Mouse (Mus musculus): ENCODE measurements around the gene Fgfr1op2. TPM values are rescaled to one million over a fixed set of nuclear protein-coding genes. Genes with fewer than 3 reads are reported as not detected.

The Fgfr1op2 gene
- polyA plus RNA-seq, 1 experiment from 2014 or later, result 85.1 TPM

GRCm38 (mm10) chr6:146613907-146614306 lies 36.9 kb downstream of the Fgfr1op2 start:
- WGBS, result 87% methylated on average over 5 of the region's 5 CpGs
- Histone ChIP-seq H3K27ac (no peak overlapping the region), H3K27me3 (ENCODE audit: insufficient read depth, poor library complexity, severe bottlenecking) (no peaks in the 10 kb centered on the region), H3K4me1 (no peaks in the 10 kb centered on the region), H3K9me3 (no peaks in the 10 kb centered on the region), H3K36me3 (peaks cover 93% of the 10 kb centered on the region), H3K4me3 (no peak overlapping the region)
- peak; percentile 53 for DNase-seq (ENCODE audit: low spot score)

DNA sequence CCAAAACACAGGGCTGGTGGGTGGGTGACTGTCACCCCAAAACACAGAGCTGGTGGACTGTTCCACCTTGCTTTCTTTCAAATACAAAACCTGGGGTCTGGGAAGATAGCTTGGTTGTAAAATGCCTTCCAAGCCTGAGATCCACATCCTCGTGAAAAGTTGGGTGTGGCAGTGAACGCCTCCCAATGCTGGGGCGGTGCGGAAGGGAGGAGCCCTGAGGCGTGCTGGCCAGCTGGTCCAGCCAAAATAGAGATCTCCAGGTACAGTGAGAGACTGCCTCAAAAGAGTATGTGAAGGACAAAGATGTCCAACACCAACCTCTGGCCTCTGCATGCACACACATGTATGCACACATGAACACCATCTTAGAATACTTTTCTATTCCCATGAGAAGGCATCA lies 37.5 kb downstream of the Fgfr1op2 start:
- H3K4me1 ChIP-seq, result no peaks in the 10 kb centered on the region
- WGBS, result 92% methylated on average over 5 of the region's 5 CpGs
- no peaks in the 10 kb centered on the region for H3K9me3 ChIP-seq
- no peak overlapping the region for H3K4me3 ChIP-seq
- no peaks in the 10 kb centered on the region for H3K27me3 ChIP-seq (ENCODE audit: insufficient read depth, poor library complexity, severe bottlenecking)
- H3K27ac ChIP-seq, result no peak overlapping the region
- DNase-seq (ENCODE audit: low spot score), result peak; percentile 65
- peaks cover 91% of the 10 kb centered on the region for H3K36me3 ChIP-seq

DNA sequence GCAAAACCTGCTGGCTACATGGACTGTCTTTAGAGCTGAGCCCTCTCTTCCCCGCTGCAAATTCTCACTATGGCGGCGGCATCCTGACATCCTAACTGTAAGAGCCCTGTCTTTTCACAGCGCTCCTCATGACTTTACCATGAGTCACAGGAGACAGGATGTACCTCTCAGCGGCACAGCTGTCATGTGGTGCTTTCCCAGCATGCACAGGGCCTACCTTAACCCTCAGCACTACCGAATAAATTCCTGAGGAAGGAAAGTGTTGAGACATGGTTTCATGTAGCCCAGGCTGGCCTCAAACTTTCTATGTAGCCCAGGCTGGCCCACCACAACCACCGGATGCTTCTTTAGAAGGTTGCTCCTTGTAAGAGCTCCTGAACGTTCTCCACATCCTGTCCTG lies 38.9 kb downstream of the Fgfr1op2 start:
- H3K9me3 ChIP-seq, result no peaks in the 10 kb centered on the region
- H3K27me3 ChIP-seq (ENCODE audit: insufficient read depth, poor library complexity, severe bottlenecking), result no peaks in the 10 kb centered on the region
- no peak overlapping the region for H3K4me3 ChIP-seq
- DNase-seq (ENCODE audit: low spot score), result no peak
- peaks cover 92% of the 10 kb centered on the region for H3K36me3 ChIP-seq
- H3K4me1 ChIP-seq, result no peaks in the 10 kb centered on the region
- WGBS, result 88% methylated on average over 8 of the region's 8 CpGs
- no peak overlapping the region for H3K27ac ChIP-seq

DNA sequence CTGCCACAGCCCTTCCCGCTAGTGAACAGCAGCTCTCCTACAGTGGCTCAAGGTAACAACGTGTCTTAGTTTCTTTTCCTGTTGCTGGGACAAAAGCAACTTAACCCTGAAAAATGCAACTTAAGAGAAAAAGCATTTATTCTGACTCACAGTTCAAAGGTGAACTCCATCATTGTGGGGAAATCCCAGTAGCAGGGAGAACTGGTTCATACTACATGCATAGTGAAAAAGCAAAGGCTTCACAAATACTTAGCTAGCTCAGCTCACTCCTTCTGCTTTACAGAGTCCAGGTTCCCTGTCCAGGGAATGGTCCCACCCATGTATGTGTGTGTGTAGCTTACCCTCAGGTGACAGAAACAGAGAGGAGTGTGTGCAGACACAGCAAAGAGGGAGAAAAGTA lies 39.7 kb downstream of the Fgfr1op2 start:
- Histone ChIP-seq H3K9me3 (no peaks in the 10 kb centered on the region), H3K4me1 (peaks cover 1% of the 10 kb centered on the region; the same call in 1 of the 2 replicates), H3K27ac (no peak overlapping the region), H3K4me3 (no peak overlapping the region), H3K36me3 (peaks cover 94% of the 10 kb centered on the region), H3K27me3 (ENCODE audit: insufficient read depth, poor library complexity, severe bottlenecking) (no peaks in the 10 kb centered on the region)
- no peak for DNase-seq (ENCODE audit: low spot score)
- 90% methylated on average over 2 of the region's 2 CpGs for WGBS

GRCm38 (mm10) chr6:146628123-146628522 lies 51.1 kb downstream of the Fgfr1op2 start:
- Histone ChIP-seq H3K36me3 (peaks cover 22% of the 10 kb centered on the region), H3K27ac (no peak overlapping the region), H3K4me3 (no peak overlapping the region), H3K9me3 (no peaks in the 10 kb centered on the region), H3K4me1 (peaks cover 33% of the 10 kb centered on the region), H3K27me3 (ENCODE audit: insufficient read depth, poor library complexity, severe bottlenecking) (no peaks in the 10 kb centered on the region)
- WGBS, result 97% methylated on average over 3 of the region's 3 CpGs
- no peak for DNase-seq (ENCODE audit: low spot score)

- H3K27me3 ChIP-seq (ENCODE audit: insufficient read depth, poor library complexity, severe bottlenecking), result no peaks in the 10 kb centered on the region
- DNase-seq (ENCODE audit: low spot score), result peak; percentile 64
- peaks cover 39% of the 10 kb centered on the region for H3K4me1 ChIP-seq
- H3K9me3 ChIP-seq, result no peaks in the 10 kb centered on the region
- WGBS, result 59% methylated on average over 9 of the region's 9 CpGs
- no peak overlapping the region for H3K4me3 ChIP-seq
- peak overlapping the region; percentile 36 for H3K27ac ChIP-seq
- H3K36me3 ChIP-seq, result peaks cover 3% of the 10 kb centered on the region; the same call in 1 of the 2 replicates
Measured at GRCm38 (mm10) chr6:146629781-146630756, 53.1 kb downstream of the Fgfr1op2 start.

DNA sequence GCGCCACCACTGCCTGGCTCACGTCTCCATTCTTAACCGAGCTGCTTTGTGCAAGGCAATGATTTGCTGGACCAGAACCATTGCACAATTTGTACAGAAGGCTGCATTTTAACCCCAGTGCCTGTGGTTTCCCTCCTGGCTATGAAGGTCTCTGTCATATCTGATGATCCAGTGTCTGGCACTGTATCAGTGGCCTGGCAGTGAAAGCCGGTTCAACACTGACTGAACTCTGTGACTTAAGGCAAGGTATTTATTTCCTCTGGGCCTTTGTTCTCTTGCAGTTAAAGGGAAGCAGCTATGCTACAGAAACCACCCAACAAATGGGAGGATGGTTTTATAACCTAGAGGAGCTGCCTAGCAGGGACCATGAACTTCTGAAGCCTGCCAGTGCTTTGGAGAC lies 54.0 kb downstream of the Fgfr1op2 start:
- 82% methylated on average over 4 of the region's 4 CpGs for WGBS
- no peaks in the 10 kb centered on the region for H3K36me3 ChIP-seq
- H3K4me1 ChIP-seq, result peaks cover 40% of the 10 kb centered on the region

GRCm38 (mm10) chr6:146631847-146632246 lies 54.8 kb downstream of the Fgfr1op2 start:
- no peak for DNase-seq (ENCODE audit: low spot score)
- Histone ChIP-seq H3K4me1 (peaks cover 40% of the 10 kb centered on the region), H3K4me3 (no peak overlapping the region), H3K9me3 (no peaks in the 10 kb centered on the region), H3K36me3 (no peaks in the 10 kb centered on the region), H3K27me3 (ENCODE audit: insufficient read depth, poor library complexity, severe bottlenecking) (no peaks in the 10 kb centered on the region), H3K27ac (no peak overlapping the region)
- 71% methylated on average over 8 of the region's 8 CpGs for WGBS

More for the DNA sequence above, 54.0 kb downstream of the Fgfr1op2 start:
- no peak overlapping the region for H3K27ac ChIP-seq
- no peak overlapping the region for H3K4me3 ChIP-seq
- H3K9me3 ChIP-seq, result no peaks in the 10 kb centered on the region
- H3K27me3 ChIP-seq (ENCODE audit: insufficient read depth, poor library complexity, severe bottlenecking), result no peaks in the 10 kb centered on the region
- no peak for DNase-seq (ENCODE audit: low spot score)

- no peaks in the 10 kb centered on the region for H3K36me3 ChIP-seq
- peaks cover 40% of the 10 kb centered on the region for H3K4me1 ChIP-seq
- H3K27ac ChIP-seq, result no peak overlapping the region
- WGBS, result 71% methylated on average over 9 of the region's 9 CpGs
- no peaks in the 10 kb centered on the region for H3K27me3 ChIP-seq (ENCODE audit: insufficient read depth, poor library complexity, severe bottlenecking)
- DNase-seq (ENCODE audit: low spot score), result peak; percentile 71
- H3K9me3 ChIP-seq, result no peaks in the 10 kb centered on the region
- no peak overlapping the region for H3K4me3 ChIP-seq
Measured at GRCm38 (mm10) chr6:146632403-146632802, 55.4 kb downstream of the Fgfr1op2 start.

- H3K9me3 ChIP-seq, result no peaks in the 10 kb centered on the region
- peak overlapping the region; percentile 84 for H3K4me3 ChIP-seq
- H3K36me3 ChIP-seq, result no peaks in the 10 kb centered on the region
- H3K27ac ChIP-seq, result peak overlapping the region; percentile 97; the same call in 1 of the 2 replicates
- DNase-seq (ENCODE audit: low spot score), result peak; percentile 71
- peaks cover 40% of the 10 kb centered on the region for H3K4me1 ChIP-seq
- no peaks in the 10 kb centered on the region for H3K27me3 ChIP-seq (ENCODE audit: insufficient read depth, poor library complexity, severe bottlenecking)
- 50% methylated on average over 8 of the region's 8 CpGs for WGBS
Measured at GRCm38 (mm10) chr6:146633097-146633496, 56.1 kb downstream of the Fgfr1op2 start.

DNA sequence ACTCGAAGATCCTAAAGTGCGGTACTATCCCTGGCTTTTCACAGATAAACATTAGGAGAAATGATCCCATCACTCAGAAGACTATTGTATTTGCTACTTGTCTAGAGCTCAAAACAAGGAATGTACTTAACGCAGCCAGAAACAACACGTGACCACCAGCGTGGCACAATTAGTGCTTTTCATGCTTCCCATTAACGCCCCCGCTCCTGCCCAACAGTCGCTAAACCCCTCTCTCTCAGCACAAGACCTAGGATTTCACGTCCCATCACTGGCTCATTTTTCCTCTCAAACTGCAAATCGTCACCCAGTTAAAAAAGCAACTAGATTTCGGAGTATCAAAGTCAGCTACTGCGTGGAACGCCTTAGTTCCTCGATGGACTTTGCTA lies 56.6 kb downstream of the Fgfr1op2 start:
- H3K36me3 ChIP-seq, result no peaks in the 10 kb centered on the region
- H3K9me3 ChIP-seq, result no peaks in the 10 kb centered on the region
- peaks cover 40% of the 10 kb centered on the region for H3K4me1 ChIP-seq
- H3K27me3 ChIP-seq (ENCODE audit: insufficient read depth, poor library complexity, severe bottlenecking), result no peaks in the 10 kb centered on the region
- H3K27ac ChIP-seq, result peak overlapping the region; percentile 97
- peak overlapping the region; percentile 84 for H3K4me3 ChIP-seq
- no peak for DNase-seq (ENCODE audit: low spot score)
- 15% methylated on average over 14 of the region's 14 CpGs for WGBS

- peaks cover 40% of the 10 kb centered on the region for H3K4me1 ChIP-seq
- H3K27ac ChIP-seq, result peak overlapping the region; percentile 97
- no peaks in the 10 kb centered on the region for H3K9me3 ChIP-seq
- under 1% methylated on average over 76 of the region's 82 CpGs for WGBS
- peak; percentile 85 for DNase-seq (ENCODE audit: low spot score)
- no peaks in the 10 kb centered on the region for H3K27me3 ChIP-seq (ENCODE audit: insufficient read depth, poor library complexity, severe bottlenecking)
- no peaks in the 10 kb centered on the region for H3K36me3 ChIP-seq
- H3K4me3 ChIP-seq, result peak overlapping the region; percentile 84
Measured at GRCm38 (mm10) chr6:146634015-146634722, 57.2 kb downstream of the Fgfr1op2 start.
